ENCODE assay signal across 8 mouse cellular contexts in genomic region chr15:82165332-82166239, GRCm38 (mm10). TPM values are rescaled to one million over a fixed set of nuclear protein-coding genes. Genes with fewer than 3 reads are reported as not detected.
DNase-seq lines count a peak whose midpoint lies in the region; ATAC-seq lines count a peak whose summit lies in the region.

No protein-coding gene starts in this region.

- H3K4me1 ChIP-seq in forebrain, embryonic 10.5 days: peaks cover 68% of the 10 kb centered on the region
- peaks cover 13% of the 10 kb centered on the region for H3K4me1 ChIP-seq in forebrain, embryonic 16.5 days (replicated peaks; ENCODE audit: control insufficient read depth, insufficient read depth, low read length)
- H3K4me1 ChIP-seq in intestine, embryonic 15.5 days (replicated peaks): peaks cover 51% of the 10 kb centered on the region
- peaks cover 42% of the 10 kb centered on the region for H3K4me1 ChIP-seq in midbrain, embryonic 12.5 days

- no peak overlapping the region for H3K4me2 ChIP-seq in forebrain, embryonic 16.5 days (ENCODE audit: low read length)
- peak overlapping the region; percentile 39; the same call in 1 of the 2 replicates for H3K4me2 ChIP-seq in intestine, embryonic 15.5 days (replicated peaks)
- no peak overlapping the region for H3K4me2 ChIP-seq in midbrain, embryonic 12.5 days (replicated peaks)

- H3K36me3 ChIP-seq in forebrain, embryonic 10.5 days (replicated peaks): peaks cover 27% of the 10 kb centered on the region
- peaks cover 5% of the 10 kb centered on the region; the same call in 1 of the 2 replicates for H3K36me3 ChIP-seq in forebrain, embryonic 16.5 days (ENCODE audit: control insufficient read depth, insufficient read depth)
- H3K36me3 ChIP-seq in intestine, embryonic 15.5 days: peaks cover 9% of the 10 kb centered on the region
- H3K36me3 ChIP-seq in midbrain, embryonic 12.5 days: peaks cover 10% of the 10 kb centered on the region

- DNase-seq in forebrain, embryonic 10.5 days (ENCODE audit: extremely low spot score, low spot score): peak; percentile 73
- peak; percentile 85 to 89 for DNase-seq in cerebellum, postnatal 25 days
- peak; percentile 88 for DNase-seq in gastrocnemius, postnatal 10 days
- DNase-seq in left cerebral cortex, postnatal 25 days (ENCODE audit: low spot score in 2 of 2): peak; percentile 69 to 75
- peak; percentile 87 to 91 for DNase-seq in spleen, postnatal 36 days (ENCODE audit: low spot score in 2 of 2)

- H3K9ac ChIP-seq in forebrain, embryonic 16.5 days (replicated peaks; ENCODE audit: low read depth, low read length): no peak overlapping the region
- H3K9ac ChIP-seq in intestine, embryonic 15.5 days: no peak overlapping the region
- 0 out of 2 replicates have a peak overlapping the region, but pooled peaks have one; percentile 34 for H3K9ac ChIP-seq in midbrain, embryonic 12.5 days (replicated peaks)

- intact Hi-C loops in left cerebral cortex, postnatal 25 days (cut with DNase I): loop anchor here (2.0 kb wide), 2 partner anchors 17 to 27 kb away; no protein-coding TSS in a partner anchor

- H3K4me3 ChIP-seq in forebrain, embryonic 10.5 days: no peak overlapping the region
- H3K4me3 ChIP-seq in forebrain, embryonic 16.5 days (replicated peaks; ENCODE audit: low read length): no peak overlapping the region
- H3K4me3 ChIP-seq in intestine, embryonic 15.5 days (replicated peaks): no peak overlapping the region
- H3K4me3 ChIP-seq in midbrain, embryonic 12.5 days: no peak overlapping the region

- 62% methylated on average over 8 of the region's 8 CpGs for WGBS in forebrain, embryonic 10.5 days
- 60% methylated on average over 8 of the region's 8 CpGs for WGBS in forebrain, embryonic 16.5 days
- 51% methylated on average over 8 of the region's 8 CpGs for WGBS in intestine, embryonic 15.5 days
- 54% methylated on average over 8 of the region's 8 CpGs for WGBS in midbrain, embryonic 12.5 days

- H3K9me3 ChIP-seq in forebrain, embryonic 10.5 days: no peaks in the 10 kb centered on the region
- H3K9me3 ChIP-seq in forebrain, embryonic 16.5 days (ENCODE audit: control insufficient read depth, low read length): no peaks in the 10 kb centered on the region
- no peaks in the 10 kb centered on the region for H3K9me3 ChIP-seq in intestine, embryonic 15.5 days
- no peaks in the 10 kb centered on the region for H3K9me3 ChIP-seq in midbrain, embryonic 12.5 days

- ATAC-seq in forebrain, embryonic 16.5 days: no peak
- ATAC-seq in intestine, embryonic 15.5 days: peak; percentile 70
- ATAC-seq in midbrain, embryonic 12.5 days (ENCODE audit: low FRiP score, low read depth): no peak

- H3K27me3 ChIP-seq in forebrain, embryonic 10.5 days (ENCODE audit: poor library complexity, severe bottlenecking): no peaks in the 10 kb centered on the region
- H3K27me3 ChIP-seq in forebrain, embryonic 16.5 days (replicated peaks; ENCODE audit: control insufficient read depth, insufficient read depth, low read length): no peaks in the 10 kb centered on the region
- H3K27me3 ChIP-seq in intestine, embryonic 15.5 days (replicated peaks): no peaks in the 10 kb centered on the region
- H3K27me3 ChIP-seq in midbrain, embryonic 12.5 days: no peaks in the 10 kb centered on the region

- H3K27ac ChIP-seq in forebrain, embryonic 10.5 days: peak overlapping the region; percentile 75; the same call in 1 of the 2 replicates
- H3K27ac ChIP-seq in forebrain, embryonic 16.5 days (ENCODE audit: low read length): no peak overlapping the region
- peak overlapping the region; percentile 73 for H3K27ac ChIP-seq in intestine, embryonic 15.5 days
- H3K27ac ChIP-seq in midbrain, embryonic 12.5 days (replicated peaks): no peak overlapping the region

RNA-seq across cellular contexts. Expression of gene Srebf2, which starts 18.6 kb away (rescaled TPM):
- polyA plus RNA-seq in forebrain, embryonic 10.5 days (2016; fragmentation: Nextera tagmentation; extraction: Ambion mirVana): 207 and 227 TPM in 2 replicates
- 229 and 232 TPM in 2 replicates for polyA plus RNA-seq in forebrain, embryonic 16.5 days (2015; fragmentation: Nextera tagmentation; extraction: Ambion mirVana)
- total RNA-seq in gastrocnemius, postnatal 10 days (2021): 10 to 100 TPM; 37.0 to 42.8 TPM
- polyA plus RNA-seq in intestine, embryonic 15.5 days (2015; fragmentation: Nextera tagmentation; extraction: Ambion mirVana): 163 and 172 TPM in 2 replicates
- total RNA-seq in left cerebral cortex, postnatal 25 days (2021): 100 to 1,000 TPM; 179 to 183 TPM
- polyA plus RNA-seq in midbrain, embryonic 12.5 days (2016; fragmentation: Nextera tagmentation; extraction: Ambion mirVana): 274 and 276 TPM in 2 replicates

RNA-seq across cellular contexts. Expression of gene Ccdc134, which starts 37.9 kb away (rescaled TPM):
- polyA plus RNA-seq in forebrain, embryonic 10.5 days (2016; fragmentation: Nextera tagmentation; extraction: Ambion mirVana): 22.9 and 24.0 TPM in 2 replicates
- polyA plus RNA-seq in forebrain, embryonic 16.5 days (2015; fragmentation: Nextera tagmentation; extraction: Ambion mirVana): 16.2 and 16.3 TPM in 2 replicates
- total RNA-seq in gastrocnemius, postnatal 10 days (2021): 10 to 100 TPM; 31.0 to 33.5 TPM
- polyA plus RNA-seq in intestine, embryonic 15.5 days (2015; fragmentation: Nextera tagmentation; extraction: Ambion mirVana): 12.0 and 12.6 TPM in 2 replicates
- 10 to 100 TPM; 13.6 to 13.8 TPM for total RNA-seq in left cerebral cortex, postnatal 25 days (2021)
- polyA plus RNA-seq in midbrain, embryonic 12.5 days (2016; fragmentation: Nextera tagmentation; extraction: Ambion mirVana): 17.3 and 18.3 TPM in 2 replicates

RNA-seq across cellular contexts. Expression of gene Shisa8, which starts 47.0 kb away (rescaled TPM):
- 0.87 and 0.95 TPM in 2 replicates for polyA plus RNA-seq in forebrain, embryonic 10.5 days (2016; fragmentation: Nextera tagmentation; extraction: Ambion mirVana)
- polyA plus RNA-seq in forebrain, embryonic 16.5 days (2015; fragmentation: Nextera tagmentation; extraction: Ambion mirVana): 0.66 and 0.70 TPM in 2 replicates
- total RNA-seq in gastrocnemius, postnatal 10 days (2021): not detected
- 0.10 and 0.15 TPM in 2 replicates for polyA plus RNA-seq in intestine, embryonic 15.5 days (2015; fragmentation: Nextera tagmentation; extraction: Ambion mirVana)
- total RNA-seq in left cerebral cortex, postnatal 25 days (2021): 1 to 10 TPM; 2.3 to 4.2 TPM
- polyA plus RNA-seq in midbrain, embryonic 12.5 days (2016; fragmentation: Nextera tagmentation; extraction: Ambion mirVana): 0.73 and 0.80 TPM in 2 replicates

RNA-seq across cellular contexts. Expression of gene Tnfrsf13c, which starts 58.6 kb away (rescaled TPM):
- polyA plus RNA-seq in forebrain, embryonic 10.5 days (2016; fragmentation: Nextera tagmentation; extraction: Ambion mirVana): 0.18 TPM in 1 of 2 replicates, not detected in the other
- polyA plus RNA-seq in forebrain, embryonic 16.5 days (2015; fragmentation: Nextera tagmentation; extraction: Ambion mirVana): 0.10 and 0.25 TPM in 2 replicates
- total RNA-seq in gastrocnemius, postnatal 10 days (2021): under 1 TPM; 0.45 to 0.52 TPM
- 0.25 TPM in 1 of 2 replicates, not detected in the other for polyA plus RNA-seq in intestine, embryonic 15.5 days (2015; fragmentation: Nextera tagmentation; extraction: Ambion mirVana)
- under 1 TPM; 0.41 TPM for total RNA-seq in left cerebral cortex, postnatal 25 days (2021)
- 0.37 TPM in 1 of 2 replicates, not detected in the other for polyA plus RNA-seq in midbrain, embryonic 12.5 days (2016; fragmentation: Nextera tagmentation; extraction: Ambion mirVana)

Comparison
In these comparisons a context has a peak if more than half of its experiments do, and no peak if none do; other contexts are left out.
1. H3K27ac ChIP-seq: peak in forebrain, embryonic 10.5 days (single experiment) and intestine, embryonic 15.5 days (single experiment); none in forebrain, embryonic 16.5 days (single experiment) and midbrain, embryonic 12.5 days (single experiment).
2. Peak in every context shown above with its lines, with median percentiles within 50 percentile points of each other: DNase-seq.